Mouse (Mus musculus) CH12.LX (cell line): ENCODE measurements around the gene Gm17416. TPM values are rescaled to one million over a fixed set of nuclear protein-coding genes. Genes with fewer than 3 reads are reported as not detected.

Source experiments
- DNase-seq: peaks from one replicate; pipeline ENCODE4 v3.0.0-alpha.2; 2013; ENCODE audit errors: extremely low read depth
- H3K27ac ChIP-seq: 2 replicates; pipeline ENCODE4 v1.5.1; 2012; ENCODE audit warnings: low read depth, mild to moderate bottlenecking, control low read depth, moderate library complexity; ENCODE audit not compliant: insufficient read depth
- H3K27me3 ChIP-seq: replicated peaks from 2 replicates; pipeline ENCODE3; 2012; ENCODE audit warnings: inconsistent platforms
- H3K36me3 ChIP-seq, 2 experiments: replicated peaks in 1 of 2; 2 replicates each; pipeline versions ENCODE3 to v1.6.1; 2012; ENCODE audit warnings: inconsistent platforms in 1 of 2, low read length in 1 of 2, mild to moderate bottlenecking in 1 of 2, mixed read lengths in 1 of 2, moderate library complexity in 1 of 2; ENCODE audit not compliant: control insufficient read depth in 1 of 2, insufficient read depth in 1 of 2
- H3K4me1 ChIP-seq, 2 experiments: 2 replicates each; pipeline ENCODE4 v1.6.1; 2012; ENCODE audit warnings: inconsistent platforms in 1 of 2, moderate library complexity in 1 of 2; ENCODE audit not compliant: insufficient read depth in 2 of 2, control insufficient read depth in 1 of 2
- H3K4me2 ChIP-seq: 2 replicates; pipeline ENCODE4 v1.6.1; 2012; ENCODE audit warnings: low read depth, mild to moderate bottlenecking, control low read depth; ENCODE audit not compliant: poor library complexity, insufficient read depth, severe bottlenecking
- H3K4me3 ChIP-seq, 3 experiments: fragments of 150-350 bp in 1 of 3; sonication (generic) in 1 of 3; replicated peaks in 1 of 3; 2 replicates each; pipeline versions ENCODE3 to v1.5.1; 2011 to 2012; ENCODE audit warnings: low read depth in 2 of 3, low read length in 2 of 3, mild to moderate bottlenecking in 2 of 3, moderate library complexity in 2 of 3, control low read depth in 1 of 3, improper control_type of control experiment in 1 of 3, inconsistent platforms in 1 of 3, mixed read lengths in 1 of 3; ENCODE audit not compliant: poor library complexity in 1 of 3
- H3K79me2 ChIP-seq: replicated peaks from 2 replicates; pipeline ENCODE4 v1.6.1; 2012; ENCODE audit warnings: mild to moderate bottlenecking, moderate library complexity; ENCODE audit not compliant: control insufficient read depth, poor library complexity, insufficient read depth, severe bottlenecking; ENCODE audit errors: extremely low read depth
- H3K9ac ChIP-seq: 2 replicates; pipeline ENCODE4 v1.6.1; 2012; ENCODE audit warnings: low read depth, mild to moderate bottlenecking, control low read depth, moderate library complexity; ENCODE audit not compliant: insufficient read depth
- H3K9me3 ChIP-seq: replicated peaks from 2 replicates; pipeline ENCODE3; 2012; ENCODE audit warnings: low read length, inconsistent platforms, mixed read lengths
- CHD1 ChIP-seq: IDR thresholded peaks from 2 replicates; pipeline ENCODE4 v1.6.1; 2012; ENCODE audit warnings: low read depth, low read length, improper control_type of control experiment, inconsistent platforms
- CTCF ChIP-seq, 2 experiments: IDR thresholded peaks in 1 of 2; conservative IDR thresholded peaks in 1 of 2; 2 replicates each; pipeline ENCODE4 v1.5.1; 2011 to 2012; ENCODE audit warnings: low read depth in 2 of 2, low read length in 2 of 2, improper control_type of control experiment in 1 of 2, inconsistent platforms in 1 of 2, mild to moderate bottlenecking in 1 of 2, moderate library complexity in 1 of 2
- E2F4 ChIP-seq: IDR thresholded peaks from 2 replicates; pipeline ENCODE4 v1.6.1; 2011; ENCODE audit warnings: low read depth, low read length, improper control_type of control experiment; ENCODE audit not compliant: insufficient replicate concordance
- EP300 ChIP-seq: IDR thresholded peaks from 2 replicates; pipeline ENCODE4 v1.6.1; 2011; ENCODE audit warnings: low read length, improper control_type of control experiment
- ETS1 ChIP-seq: conservative IDR thresholded peaks from 2 replicates; pipeline ENCODE4 v1.6.1; 2012; ENCODE audit warnings: low read depth, mild to moderate bottlenecking, inconsistent platforms, low read length, improper control_type of control experiment, moderate library complexity
- JUN ChIP-seq: IDR thresholded peaks from 2 replicates; pipeline ENCODE4 v1.6.1; 2011; ENCODE audit warnings: low read depth, mild to moderate bottlenecking, low read length, improper control_type of control experiment, moderate library complexity; ENCODE audit not compliant: insufficient read depth
- JUND ChIP-seq: conservative IDR thresholded peaks from 2 replicates; pipeline ENCODE4 v1.6.1; 2011; ENCODE audit warnings: low read depth, low read length, improper control_type of control experiment
- KAT2A ChIP-seq: IDR thresholded peaks from 2 replicates; pipeline ENCODE4 v1.6.1; 2012; ENCODE audit warnings: low read length, improper control_type of control experiment, inconsistent platforms; ENCODE audit not compliant: insufficient replicate concordance
- MAFK ChIP-seq: IDR thresholded peaks from 2 replicates; pipeline ENCODE4 v1.6.1; 2011; ENCODE audit warnings: low read length, improper control_type of control experiment; ENCODE audit not compliant: insufficient replicate concordance
- MAX ChIP-seq: IDR thresholded peaks from 2 replicates; pipeline ENCODE4 v1.6.1; 2011; ENCODE audit warnings: low read length, improper control_type of control experiment
- MAZ ChIP-seq: IDR thresholded peaks from 2 replicates; pipeline ENCODE4 v1.6.1; 2012; ENCODE audit warnings: low read depth, mild to moderate bottlenecking, inconsistent platforms, low read length, improper control_type of control experiment, moderate library complexity
- MEF2A ChIP-seq: IDR thresholded peaks from 2 replicates; pipeline ENCODE4 v1.6.1; 2014; ENCODE audit warnings: low read depth, mild to moderate bottlenecking, inconsistent platforms, low read length, improper control_type of control experiment, borderline replicate concordance
- MXI1 ChIP-seq: IDR thresholded peaks from 2 replicates; pipeline ENCODE4 v1.6.1; 2011; ENCODE audit warnings: mild to moderate bottlenecking, low read depth, low read length, improper control_type of control experiment
- MYC ChIP-seq: IDR thresholded peaks from 2 replicates; pipeline ENCODE4 v1.6.1; 2011; ENCODE audit warnings: low read depth, mild to moderate bottlenecking, improper control_type of control experiment, low read length
- NELFE ChIP-seq: IDR thresholded peaks from 2 replicates; pipeline ENCODE4 v1.6.1; 2011; ENCODE audit warnings: low read depth, low read length, improper control_type of control experiment
- NRF1 ChIP-seq: IDR thresholded peaks from 2 replicates; pipeline ENCODE4 v1.6.1; 2014; ENCODE audit warnings: low read depth, mild to moderate bottlenecking, inconsistent platforms, low read length, improper control_type of control experiment, moderate library complexity
- PAX5 ChIP-seq: IDR thresholded peaks from 2 replicates; pipeline ENCODE4 v1.6.1; 2012; ENCODE audit warnings: low read length, inconsistent platforms, mixed read lengths
- POLR2A ChIP-seq: IDR thresholded peaks from 2 replicates; pipeline ENCODE4 v1.6.1; 2011; ENCODE audit warnings: low read depth, mild to moderate bottlenecking, improper control_type of control experiment, low read length
- POLR2AphosphoS2 ChIP-seq: IDR thresholded peaks from 2 replicates; pipeline ENCODE4 v1.6.1; 2011; ENCODE audit warnings: low read depth, low read length, improper control_type of control experiment
- RAD21 ChIP-seq: IDR thresholded peaks from 2 replicates; pipeline ENCODE4 v1.6.1; 2011; ENCODE audit warnings: low read depth, mild to moderate bottlenecking, low read length, improper control_type of control experiment, moderate library complexity
- RCOR1 ChIP-seq: conservative IDR thresholded peaks from 2 replicates; pipeline ENCODE4 v1.6.1; 2012; ENCODE audit warnings: low read depth, mild to moderate bottlenecking, inconsistent platforms, low read length, improper control_type of control experiment
- SIN3A ChIP-seq: IDR thresholded peaks from 2 replicates; pipeline ENCODE4 v1.6.1; 2012; ENCODE audit warnings: low read length, improper control_type of control experiment, inconsistent platforms
- TCF12 ChIP-seq: IDR thresholded peaks from 2 replicates; pipeline ENCODE4 v1.6.1; 2014; ENCODE audit warnings: low read depth, mild to moderate bottlenecking, inconsistent platforms, low read length, improper control_type of control experiment
- UBTF ChIP-seq: IDR thresholded peaks from 2 replicates; pipeline ENCODE4 v1.6.1; 2012; ENCODE audit warnings: low read depth, mild to moderate bottlenecking, inconsistent platforms, low read length, improper control_type of control experiment, moderate library complexity
- USF2 ChIP-seq: conservative IDR thresholded peaks from 2 replicates; pipeline ENCODE4 v1.6.1; 2011; ENCODE audit warnings: low read depth, low read length, improper control_type of control experiment
- ZNF384 ChIP-seq: IDR thresholded peaks from 2 replicates; pipeline ENCODE4 v1.6.1; 2012; ENCODE audit warnings: low read depth, low read length, improper control_type of control experiment, inconsistent platforms
- dilution Hi-C: fragments of 300-500 bp; cut with MboI; formaldehyde crosslinking; loops from 2 replicates; pipeline ENCODE4 v1.14.3; 2020; ENCODE audit warnings: low sequenced_read_pairs; ENCODE audit not compliant: extremely low pct_unique_long_range_greater_than_20kb, extremely low pct_ligation_motif_present
- in situ Hi-C: fragments of 300-500 bp; cut with MboI; formaldehyde crosslinking; loops from 3 replicates; pipeline ENCODE4 v1.14.3; 2019; ENCODE audit warnings: low sequenced_read_pairs, low pct_ligation_motif_present, low pct_unique_long_range_greater_than_20kb, mixed read lengths
- polyA plus RNA-seq: library from polyadenylated mRNA; unstranded; fragments of >175 nt; gene quantifications from 2 replicates; pipeline ENCODE4 v1.2.1, GENCODE M21; 2012; ENCODE audit warnings: low read depth; ENCODE audit not compliant: insufficient read length
- total RNA-seq, 2 experiments: library from RNA; depleted of rRNA; stranded (reverse); fragments of 300-350 nt in 1 of 2; fragments of >200 nt in 1 of 2; gene quantifications; 2 replicates each; pipeline ENCODE4 v1.2.3; 2012 to 2014

Gene Gm17416
- total and polyA plus RNA-seq, 3 experiments: not detected

DNA sequence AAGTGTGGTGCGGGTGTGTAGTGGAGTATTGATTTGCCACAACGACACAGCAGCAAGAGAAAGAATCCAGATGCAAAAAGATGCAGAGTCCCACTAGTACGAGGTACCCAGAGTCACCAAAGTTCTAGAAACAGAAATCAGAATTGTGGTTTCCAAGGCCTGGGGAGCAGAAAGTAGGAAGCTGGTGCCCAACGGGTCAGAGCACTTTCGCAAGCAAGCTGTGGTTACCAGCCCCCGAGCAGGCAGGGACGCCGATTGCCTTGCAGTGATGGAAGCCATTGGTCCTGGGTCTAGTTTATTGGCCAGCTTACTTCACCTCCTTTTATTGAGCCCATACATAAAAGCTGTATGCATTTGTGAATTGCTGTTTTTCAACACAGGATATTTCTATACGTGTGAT is 27.2 kb upstream of the Gm17416 start:
- Histone ChIP-seq H3K4me2 (no peak overlapping the region), H3K9ac (no peak overlapping the region), H3K4me1 (no peaks in the 10 kb centered on the region), H3K79me2 (no peaks in the 10 kb centered on the region), H3K9me3 (peaks cover 4% of the 10 kb centered on the region), H3K27ac (no peak overlapping the region), H3K4me3 (no peak overlapping the region), H3K36me3 (no peaks in the 10 kb centered on the region), H3K27me3 (peaks cover 2% of the 10 kb centered on the region)
- TF ChIP-seq CHD1 (no peak), TCF12 (no peak), NRF1 (no peak), EP300 (no peak), MEF2A (no peak), MAZ (no peak), USF2 (no peak)
- in situ Hi-C loops: no loop called here
- DNase-seq: no peak
- dilution Hi-C loops: no loop called here

DNA sequence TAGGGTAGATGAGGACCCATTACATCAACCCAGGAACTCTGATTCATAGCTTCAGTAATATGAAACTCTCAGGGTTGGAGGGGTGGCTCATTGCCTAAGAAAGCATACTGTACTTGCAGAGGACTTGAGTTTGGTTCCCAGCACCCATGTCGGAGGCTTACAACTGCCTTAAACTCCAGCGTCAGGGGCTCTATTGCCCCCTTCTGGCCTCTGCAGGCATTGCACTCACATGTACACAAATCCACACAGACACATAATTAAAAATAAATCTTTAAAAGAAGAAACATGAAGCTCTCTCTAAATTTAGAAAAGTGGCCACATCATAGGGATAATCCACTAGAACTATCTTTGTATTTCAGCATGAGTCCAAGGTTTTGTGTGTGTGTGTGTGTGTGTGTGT is 26.2 kb upstream of the Gm17416 start:
- in situ Hi-C loops (no loop called here), dilution Hi-C loops (no loop called here)
- no peak for DNase-seq
- Histone ChIP-seq H3K4me1 (no peaks in the 10 kb centered on the region), H3K27ac (no peak overlapping the region), H3K9me3 (peaks cover 4% of the 10 kb centered on the region), H3K9ac (no peak overlapping the region), H3K27me3 (peaks cover 3% of the 10 kb centered on the region), H3K36me3 (no peaks in the 10 kb centered on the region), H3K4me2 (no peak overlapping the region), H3K79me2 (no peaks in the 10 kb centered on the region), H3K4me3 (no peak overlapping the region)
- TF ChIP-seq ETS1 (no peak), PAX5 (no peak), NRF1 (no peak), E2F4 (no peak), CTCF (conservative IDR thresholded peaks at IDR 0.05 in 1 of 2, IDR thresholded peaks at IDR 0.05 in 1 of 2; ENCODE audit: low read depth in 2 of 2, low read length in 2 of 2) (peak in 1 of 2 experiments; percentile 18; a peak in 2 of 4 replicates), JUN (no peak), POLR2A (no peak), MAFK (no peak)

DNA sequence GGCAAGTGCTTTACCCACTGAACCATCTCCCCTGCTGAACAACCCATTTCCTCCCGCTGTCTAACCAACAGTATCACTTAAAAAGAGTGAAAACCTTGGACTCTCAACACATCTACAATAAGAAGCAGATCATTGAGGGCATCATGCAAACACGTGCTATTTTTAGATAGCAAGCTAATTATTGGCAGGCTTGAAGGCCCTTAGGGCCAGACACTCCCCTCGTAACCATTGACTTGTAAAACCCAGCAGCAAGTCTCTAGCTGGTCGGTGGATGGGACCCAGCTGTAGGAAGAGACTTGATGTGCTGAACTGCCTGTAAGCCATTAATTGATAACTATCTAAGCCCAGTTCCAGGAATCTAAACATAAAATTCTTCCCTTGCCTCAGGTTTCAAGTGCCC is 25.7 kb upstream of the Gm17416 start:
- dilution Hi-C loops: no loop called here
- Histone ChIP-seq H3K36me3 (no peaks in the 10 kb centered on the region), H3K27ac (no peak overlapping the region), H3K27me3 (peaks cover 3% of the 10 kb centered on the region), H3K79me2 (no peaks in the 10 kb centered on the region), H3K4me1 (no peaks in the 10 kb centered on the region), H3K9ac (no peak overlapping the region), H3K4me3 (no peak overlapping the region), H3K4me2 (no peak overlapping the region)
- in situ Hi-C loops: no loop called here
- no peak for DNase-seq
- no peak for TF ChIP-seq RAD21
- TF ChIP-seq NRF1: no peak
- TF ChIP-seq RCOR1: no peak
- TF ChIP-seq UBTF: no peak
- no peak for TF ChIP-seq MAFK
- TF ChIP-seq KAT2A: no peak
- no peak for TF ChIP-seq POLR2AphosphoS2
- TF ChIP-seq E2F4: no peak
- TF ChIP-seq USF2: no peak
- TF ChIP-seq MAZ: no peak
- no peak for TF ChIP-seq MXI1
- TF ChIP-seq MAX: no peak
- TF ChIP-seq MYC: no peak
- TF ChIP-seq NELFE: no peak
- no peak for TF ChIP-seq PAX5
- TF ChIP-seq MEF2A: no peak
- TF ChIP-seq SIN3A: no peak
- no peak for TF ChIP-seq ETS1
- no peak for TF ChIP-seq JUND
- TF ChIP-seq ZNF384: no peak
- TF ChIP-seq, all 38 proteins: peak for 0
- peaks cover 4% of the 10 kb centered on the region for H3K9me3 ChIP-seq
